Mouse (Mus musculus) right cerebral cortex, adult 18-20 months (tissue): ENCODE results near the gene Polr1c.
A peak's percentile ranks its signal among the peaks of the same experiment; 100 is the strongest.

Experiments
- DNase-seq: peaks from one replicate; pipeline ENCODE4 v3.0.0; 2022; ENCODE audit warnings: mixed read lengths

Gene Polr1c

GRCm38 (mm10) chr17:46247512-46248188 lies at the start of gene Polr1c, which contains the start of gene Yipf3:
Polr1c (minus strand) TSS chr17:46248054.
Yipf3 (plus strand) TSS chr17:46248080.
- peak; percentile 97 for DNase-seq

GRCm38 (mm10) chr17:46297028-46297363 lies 49.1 kb upstream of the Polr1c start:
- DNase-seq, result no peak

DNA sequence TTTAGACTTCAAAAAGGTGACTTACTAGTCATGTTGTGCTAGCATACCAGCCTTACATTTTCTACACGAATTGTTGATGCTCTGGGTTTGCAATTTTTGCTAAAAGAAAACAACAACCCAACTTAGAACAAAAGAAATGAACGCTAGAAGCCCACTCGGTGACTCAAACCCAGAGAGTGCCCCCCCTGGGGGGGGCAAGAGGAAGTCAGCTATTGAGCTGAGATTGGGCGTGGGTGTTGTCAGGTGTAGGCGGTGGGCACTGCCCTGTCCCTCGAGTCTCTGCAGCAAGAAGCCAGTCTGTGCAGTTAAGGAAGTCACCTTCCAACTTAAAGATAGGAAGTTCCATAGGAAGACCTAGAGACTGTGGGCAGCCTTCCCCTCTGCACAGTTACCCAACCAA lies 48.7 kb upstream of the Polr1c start:
- DNase-seq, result no peak

DNA sequence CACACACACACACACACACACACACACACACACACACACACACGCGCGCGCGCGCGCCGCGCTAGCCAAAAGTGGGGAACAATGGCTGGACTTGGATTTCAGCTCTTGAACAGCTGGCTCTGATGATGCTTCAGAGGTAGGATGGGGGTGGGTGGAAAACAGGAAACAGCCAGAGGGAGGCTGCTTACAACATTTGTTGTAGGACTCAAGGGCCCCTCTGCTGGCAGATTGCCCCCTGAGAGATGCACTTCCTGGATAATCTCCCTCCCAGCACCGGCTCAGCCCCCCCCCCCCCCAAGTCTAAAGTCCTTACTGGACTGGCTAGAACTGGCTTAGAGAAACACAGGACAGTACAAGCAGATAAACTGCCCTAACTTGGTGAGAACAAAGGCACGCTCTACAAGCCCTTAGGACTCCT lies 39.8 kb upstream of the Polr1c start:
- DNase-seq, result no peak

- DNase-seq, result no peak
Measured at GRCm38 (mm10) chr17:46285407-46285806, 37.6 kb upstream of the Polr1c start.

DNA sequence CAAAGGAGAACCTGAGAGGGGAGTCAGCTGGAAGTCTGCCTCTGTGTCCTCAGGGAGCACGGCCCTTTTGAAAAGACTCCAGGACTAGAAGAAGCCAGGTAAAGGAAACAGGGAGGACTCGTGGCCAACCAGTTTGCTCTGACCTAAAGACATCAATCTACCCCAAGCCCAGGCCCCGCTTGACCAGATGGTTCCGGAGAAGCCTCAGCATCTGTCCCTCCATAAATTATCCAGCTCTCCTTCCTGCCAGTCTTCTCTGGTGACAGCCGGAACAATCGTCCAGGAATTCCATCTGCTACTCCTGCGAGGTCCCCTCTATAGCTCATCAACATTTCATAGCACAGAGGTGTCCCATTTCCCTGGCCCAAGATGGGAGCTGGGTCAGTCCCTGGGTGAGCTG lies 36.8 kb upstream of the Polr1c start:
- no peak for DNase-seq

DNA sequence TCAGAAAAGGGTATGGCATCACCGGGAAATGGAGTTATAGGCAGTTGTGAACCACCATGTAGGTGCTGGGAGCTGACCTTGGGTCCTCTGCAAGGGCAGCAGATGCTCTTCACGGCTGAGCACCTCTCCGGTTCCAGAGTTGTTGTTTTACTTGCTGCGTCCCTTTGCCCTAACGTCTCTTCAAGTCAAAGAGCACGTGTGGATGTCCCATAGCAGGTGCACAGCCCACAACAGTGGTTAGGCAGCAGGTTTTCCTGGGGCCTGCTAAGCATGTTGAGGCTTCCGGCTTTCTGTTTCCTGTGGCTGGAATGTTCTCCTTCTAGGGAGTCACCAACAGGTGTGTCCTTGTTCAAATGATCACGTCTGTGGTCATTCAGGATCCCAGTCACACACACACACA lies 36.1 kb upstream of the Polr1c start:
- no peak for DNase-seq

GRCm38 (mm10) chr17:46283140-46283539 lies 35.3 kb upstream of the Polr1c start:
- DNase-seq, result no peak

DNA sequence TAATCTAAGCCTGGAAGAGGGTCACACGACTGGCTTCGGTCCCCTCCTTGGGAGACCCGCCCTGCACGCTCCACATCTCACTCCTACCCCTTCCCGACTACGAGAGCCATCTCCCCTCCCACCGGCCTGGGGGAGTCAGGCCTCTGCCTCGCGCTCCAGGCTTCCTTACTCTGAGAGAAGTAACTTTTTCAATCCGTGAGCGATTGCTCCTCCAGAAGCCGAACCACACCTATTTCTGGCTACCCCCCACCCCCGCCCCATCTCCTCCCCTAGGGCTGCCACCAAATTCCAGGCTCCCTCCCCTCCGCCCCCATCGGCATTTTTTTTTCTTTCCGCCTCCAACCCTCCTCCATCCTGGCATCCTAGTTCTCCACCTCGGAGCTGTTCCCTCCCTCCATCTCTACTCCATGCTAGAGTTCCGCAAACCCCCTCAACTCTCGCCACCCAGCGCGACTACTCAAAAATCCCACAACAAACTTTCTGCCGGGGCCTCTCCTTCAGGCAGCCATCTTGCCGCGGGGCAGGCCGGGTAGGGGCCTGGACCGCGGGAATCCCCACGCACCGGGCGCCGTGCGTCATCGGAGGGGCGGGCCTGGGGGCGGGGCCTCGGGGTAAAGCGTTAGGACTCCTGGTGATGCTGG lies 34.7 kb upstream of the Polr1c start, which contains the start of gene Tjap1:
Tjap1 (minus strand) TSS at position 544 of the 641 bp plus-strand sequence.
- DNase-seq, result peak; percentile 86

- DNase-seq, result no peak
Measured at GRCm38 (mm10) chr17:46278011-46278765, 30.3 kb upstream of the Polr1c start.

GRCm38 (mm10) chr17:46277586-46277985 lies 29.7 kb upstream of the Polr1c start:
- no peak for DNase-seq

DNA sequence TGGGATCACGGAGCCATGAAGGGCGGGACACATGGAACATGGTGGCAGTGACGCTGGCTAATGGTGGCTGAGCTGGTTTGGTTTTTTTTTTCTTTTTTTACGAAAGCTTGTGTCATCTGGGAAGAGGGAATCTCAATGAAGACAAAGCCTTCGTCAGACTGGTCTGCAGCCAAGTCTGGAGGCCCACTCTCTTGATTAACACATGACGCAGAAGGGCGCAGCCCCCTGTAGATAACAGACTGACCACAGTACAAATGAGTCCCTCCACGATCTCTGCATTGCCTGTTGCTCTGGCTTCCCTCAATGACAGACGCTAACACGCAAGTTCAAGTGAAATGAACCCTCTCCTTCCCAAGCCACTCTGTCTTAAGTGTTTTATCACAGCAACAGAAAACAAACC lies 27.7 kb upstream of the Polr1c start:
- DNase-seq, result no peak

DNA sequence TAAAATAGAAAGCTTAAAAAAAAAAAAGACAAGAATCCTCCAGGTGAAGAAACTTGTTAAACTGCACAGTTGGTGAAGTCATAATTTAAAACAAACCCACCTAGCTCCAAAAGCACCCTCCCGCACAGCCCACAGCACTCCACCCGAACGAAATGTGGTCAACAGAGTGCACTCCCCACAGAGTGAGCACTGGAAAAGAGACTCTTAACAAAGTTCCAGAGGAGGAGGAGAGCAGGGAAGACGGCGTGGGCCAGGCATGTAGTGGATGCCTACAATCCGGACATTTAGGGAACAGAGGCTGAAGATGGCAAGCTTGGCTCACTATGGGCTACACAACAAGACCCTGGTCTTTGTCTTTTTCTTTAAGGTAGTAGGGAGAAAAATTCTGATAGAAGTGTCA lies 27.2 kb upstream of the Polr1c start:
- DNase-seq, result no peak

- DNase-seq, result no peak
Measured at GRCm38 (mm10) chr17:46274465-46274864, 26.6 kb upstream of the Polr1c start.

DNA sequence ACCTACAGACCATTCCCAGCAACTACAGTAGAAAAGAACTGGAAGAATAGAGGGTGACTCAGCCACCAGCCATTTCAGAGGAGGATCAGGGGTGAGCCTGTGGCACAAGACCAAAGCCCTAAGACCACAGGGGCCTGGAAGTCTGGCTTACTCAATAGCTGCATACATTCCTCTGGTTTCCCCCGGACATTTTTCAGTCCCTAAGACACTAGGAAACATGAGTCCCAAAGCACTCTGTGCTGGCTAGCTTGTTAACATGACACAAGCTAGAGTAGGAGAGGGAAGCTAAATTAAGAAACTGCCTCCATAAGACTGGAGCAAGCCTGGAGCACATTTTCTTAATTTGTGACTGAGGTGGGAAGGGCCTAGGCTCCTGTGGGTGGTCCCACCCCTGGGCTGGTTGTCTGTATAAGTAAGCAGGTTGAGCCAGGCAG lies 26.0 kb upstream of the Polr1c start:
- DNase-seq, result no peak

- DNase-seq, result no peak
Measured at GRCm38 (mm10) chr17:46272675-46273074, 24.8 kb upstream of the Polr1c start.

GRCm38 (mm10) chr17:46272058-46272457 lies 24.2 kb upstream of the Polr1c start:
- DNase-seq, result no peak

DNA sequence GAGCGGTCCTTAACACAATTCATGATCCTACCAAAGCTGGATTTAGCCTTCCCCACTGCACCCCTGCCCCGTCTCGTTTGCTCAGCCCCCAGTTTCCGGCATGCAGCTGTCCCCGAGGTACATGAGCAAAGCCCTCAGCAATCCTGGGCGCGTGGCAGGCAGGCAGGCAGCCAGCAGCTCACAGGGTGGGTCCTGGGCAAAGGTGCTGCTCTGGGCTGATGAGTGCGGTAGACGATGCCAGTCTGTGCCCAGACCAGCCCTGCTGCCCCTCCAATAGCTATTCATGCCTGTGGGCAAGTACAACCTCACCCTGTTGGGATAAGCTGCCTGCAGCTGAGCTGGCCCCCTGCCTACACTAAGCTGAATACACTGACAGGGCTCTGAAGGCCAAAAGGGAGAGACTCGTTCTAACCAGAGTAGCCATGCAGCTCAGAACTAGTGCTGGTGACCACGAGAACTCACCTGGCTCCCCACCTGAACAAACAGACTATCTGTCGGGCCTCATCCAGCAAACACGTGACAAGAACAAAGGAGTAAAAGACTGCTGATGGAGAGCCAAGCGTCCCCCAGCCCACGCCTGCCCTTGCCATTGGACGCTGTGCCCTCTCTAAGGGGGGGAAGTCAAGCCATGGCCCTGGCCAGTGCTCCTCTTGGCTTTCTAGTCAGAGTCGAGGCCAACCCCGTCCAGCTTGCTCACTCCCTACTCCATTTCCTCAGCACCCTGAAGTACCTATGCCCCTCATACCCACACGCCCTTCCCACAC lies 22.1 kb upstream of the Polr1c start:
- no peak for DNase-seq

- DNase-seq, result no peak
Measured at GRCm38 (mm10) chr17:46268026-46268720, 20.3 kb upstream of the Polr1c start.

GRCm38 (mm10) chr17:46267511-46267910 lies 19.7 kb upstream of the Polr1c start:
- DNase-seq, result no peak

GRCm38 (mm10) chr17:46266986-46267385 lies 19.1 kb upstream of the Polr1c start:
- DNase-seq, result no peak

DNA sequence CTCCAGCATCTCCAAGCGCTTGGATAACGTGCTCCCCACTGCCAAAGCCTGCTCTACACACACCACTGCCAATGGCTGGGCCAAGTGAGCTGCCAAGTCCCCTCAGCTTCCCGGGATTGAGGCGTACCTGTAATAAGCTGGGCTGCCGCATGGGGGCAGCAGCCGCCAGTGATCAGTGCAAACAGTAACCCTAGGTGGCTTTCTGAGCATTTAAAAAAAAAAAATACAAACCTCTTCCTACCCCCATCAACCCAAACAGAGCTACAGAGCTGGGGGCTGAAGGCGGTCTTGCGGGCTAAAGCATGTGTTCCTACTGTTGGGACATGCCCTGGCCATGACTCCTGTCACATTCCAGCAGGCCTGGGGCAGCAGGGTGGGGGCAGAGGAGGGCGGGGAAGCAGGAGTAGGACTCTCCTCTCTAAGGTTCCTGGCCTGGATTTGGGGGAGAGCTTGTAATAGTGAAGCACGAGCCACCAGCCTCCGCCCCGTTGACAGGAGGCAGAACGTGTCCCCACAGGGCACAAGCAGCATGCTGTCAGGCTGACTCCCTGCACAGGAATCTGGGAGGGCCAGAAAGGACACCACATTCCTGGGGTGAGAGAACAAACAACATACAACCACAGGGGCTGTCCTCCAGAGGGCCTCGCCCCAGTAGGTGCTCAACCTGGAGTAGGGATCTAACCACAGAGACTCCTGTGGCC lies 18.2 kb upstream of the Polr1c start:
- peak; percentile 86 for DNase-seq
